Mouse (Mus musculus) bone marrow macrophage, adult 2 months (primary cell): Measurements from ENCODE around the gene Rcan1. TPM values are rescaled to one million over a fixed set of nuclear protein-coding genes. Genes with fewer than 3 reads are reported as not detected.
"Not testable (repeated sequence)": the region's sequence is repeated elsewhere in the genome, so short reads cannot be mapped to it uniquely, and the experiment has no call there.

Source experiments
- H3K27ac ChIP-seq: 2 replicates; pipeline ENCODE4 v1.5.1; 2012; ENCODE audit warnings: low read depth, low read length; ENCODE audit not compliant: insufficient read depth
- H3K4me1 ChIP-seq: 2 replicates; pipeline ENCODE4 v1.6.1; 2012; ENCODE audit warnings: low read length; ENCODE audit not compliant: control insufficient read depth, insufficient read depth
- H3K4me3 ChIP-seq: 2 replicates; pipeline ENCODE4 v1.5.1; 2012; ENCODE audit warnings: mild to moderate bottlenecking, low read length, moderate library complexity; ENCODE audit not compliant: insufficient read depth
- CTCF ChIP-seq: IDR thresholded peaks from 2 replicates; pipeline ENCODE4 v1.5.1; 2012; ENCODE audit warnings: low read depth, mild to moderate bottlenecking, low read length, moderate library complexity
- POLR2A ChIP-seq: IDR thresholded peaks from 2 replicates; pipeline ENCODE4 v1.6.1; 2012; ENCODE audit warnings: mild to moderate bottlenecking, low read depth, low read length, borderline replicate concordance
- polyA plus RNA-seq: library from polyadenylated mRNA; stranded (reverse); fragments of >200 nt; gene quantifications from 2 replicates; pipeline ENCODE4 v1.2.4, GENCODE M21; 2012; ENCODE audit not compliant: missing spikeins, insufficient read depth, insufficient read length

Rcan1 gene
- polyA plus RNA-seq, 1 experiment = 15.8 TPM

- Histone ChIP-seq H3K4me3 (no peak overlapping the region), H3K4me1 (peaks cover 34% of the 10 kb centered on the region), H3K27ac (0 out of 2 replicates have a peak overlapping the region, but pooled peaks have one; percentile 25)
- TF ChIP-seq CTCF (no peak), POLR2A (no peak)
These were observed 48.0 kb downstream of the Rcan1 start for GRCm38 (mm10) chr16:92422435-92423362.

- Histone ChIP-seq H3K4me3 (no peak overlapping the region), H3K4me1 (peaks cover 43% of the 10 kb centered on the region), H3K27ac (no peak overlapping the region)
- TF ChIP-seq CTCF (peak; percentile 70), POLR2A (no peak)
These were observed 49.3 kb downstream of the Rcan1 start for GRCm38 (mm10) chr16:92421147-92421934.

- no peak for TF ChIP-seq CTCF
- TF ChIP-seq POLR2A = no peak
- Histone ChIP-seq H3K27ac (no peak overlapping the region), H3K4me1 (peaks cover 45% of the 10 kb centered on the region), H3K4me3 (no peak overlapping the region)
These were observed 50.0 kb downstream of the Rcan1 start for GRCm38 (mm10) chr16:92420641-92421040.

- Histone ChIP-seq H3K27ac (no peak overlapping the region), H3K4me1 (peaks cover 47% of the 10 kb centered on the region), H3K4me3 (no peak overlapping the region)
- TF ChIP-seq CTCF (no peak), POLR2A (no peak)
These were observed 51.6 kb downstream of the Rcan1 start for GRCm38 (mm10) chr16:92419099-92419498.

- H3K27ac ChIP-seq = no peak overlapping the region
- no peak overlapping the region for H3K4me3 ChIP-seq
- peaks cover 38% of the 10 kb centered on the region for H3K4me1 ChIP-seq
- no peak for TF ChIP-seq CTCF
- no peak for TF ChIP-seq POLR2A
These were observed 53.4 kb downstream of the Rcan1 start for GRCm38 (mm10) chr16:92417267-92417666.

- Histone ChIP-seq H3K4me3 (peak overlapping the region; percentile 29), H3K4me1 (peaks cover 36% of the 10 kb centered on the region), H3K27ac (peak overlapping the region; percentile 89)
- no peak for TF ChIP-seq CTCF
- TF ChIP-seq POLR2A = no peak
These were observed 55.0 kb downstream of the Rcan1 start for GRCm38 (mm10) chr16:92415702-92416118.

GRCm38 (mm10) chr16:92415038-92415437 lies 55.6 kb downstream of the Rcan1 start:
- H3K4me1 ChIP-seq = peaks cover 40% of the 10 kb centered on the region
- peak overlapping the region; percentile 53 for H3K27ac ChIP-seq
- not testable (repeated sequence) for H3K4me3 ChIP-seq

GRCm38 (mm10) chr16:92412888-92413287 lies 57.8 kb downstream of the Rcan1 start:
- no peak overlapping the region for H3K27ac ChIP-seq

GRCm38 (mm10) chr16:92411981-92412706 lies 58.5 kb downstream of the Rcan1 start:
- H3K4me3 ChIP-seq = no peak overlapping the region
- no peak overlapping the region for H3K27ac ChIP-seq
- peaks cover 33% of the 10 kb centered on the region for H3K4me1 ChIP-seq
- no peak for TF ChIP-seq CTCF
- no peak for TF ChIP-seq POLR2A

More at GRCm38 (mm10) chr16:92412888-92413287, 57.8 kb downstream of the Rcan1 start:
- Histone ChIP-seq H3K4me3 (no peak overlapping the region), H3K4me1 (peaks cover 36% of the 10 kb centered on the region)
- no peak for TF ChIP-seq POLR2A
- TF ChIP-seq CTCF = no peak

- Histone ChIP-seq H3K27ac (no peak overlapping the region), H3K4me1 (peaks cover 20% of the 10 kb centered on the region), H3K4me3 (no peak overlapping the region)
- TF ChIP-seq POLR2A (no peak), CTCF (no peak)
These were observed 60.3 kb downstream of the Rcan1 start for GRCm38 (mm10) chr16:92410344-92410743.
